Mouse (Mus musculus) erythroblast, embryonic 14.5 days (primary cell): ENCODE results near the gene Tmem209. TPM values are rescaled to one million over a fixed set of nuclear protein-coding genes. Genes with fewer than 3 reads are reported as not detected.

Experiments
- H3K27me3 ChIP-seq: 2 replicates; pipeline ENCODE4 v1.6.1; 2012; ENCODE audit warnings: inconsistent platforms; ENCODE audit not compliant: control insufficient read depth
- H3K36me3 ChIP-seq: 2 replicates; pipeline ENCODE4 v1.6.1; 2012; ENCODE audit warnings: mild to moderate bottlenecking, inconsistent platforms; ENCODE audit not compliant: control insufficient read depth
- H3K4me1 ChIP-seq: 2 replicates; pipeline ENCODE4 v1.6.1; 2012; ENCODE audit warnings: inconsistent platforms; ENCODE audit not compliant: control insufficient read depth
- H3K4me3 ChIP-seq: replicated peaks from 2 replicates; pipeline ENCODE3; 2012; ENCODE audit warnings: moderate library complexity, mild to moderate bottlenecking, inconsistent platforms
- H3K9me3 ChIP-seq: 2 replicates; pipeline ENCODE4 v1.6.1; 2012; ENCODE audit warnings: low read length, inconsistent platforms, mixed read lengths; ENCODE audit not compliant: control insufficient read depth
- GATA1 ChIP-seq: IDR thresholded peaks from 2 replicates; pipeline ENCODE4 v1.6.1; 2012; ENCODE audit warnings: low read length, inconsistent platforms, mixed read lengths
- TAL1 ChIP-seq: IDR thresholded peaks from 3 replicates; pipeline ENCODE4 v1.6.1; 2012; ENCODE audit warnings: low read length, inconsistent platforms, mixed read lengths
- polyA plus RNA-seq: library from polyadenylated mRNA; stranded (reverse); fragments of >175 nt; gene quantifications from 2 replicates; pipeline ENCODE4 v1.2.3, GENCODE M21; 2012

The Tmem209 gene
- 0.37 and 0.53 TPM in 2 replicates for polyA plus RNA-seq

DNA sequence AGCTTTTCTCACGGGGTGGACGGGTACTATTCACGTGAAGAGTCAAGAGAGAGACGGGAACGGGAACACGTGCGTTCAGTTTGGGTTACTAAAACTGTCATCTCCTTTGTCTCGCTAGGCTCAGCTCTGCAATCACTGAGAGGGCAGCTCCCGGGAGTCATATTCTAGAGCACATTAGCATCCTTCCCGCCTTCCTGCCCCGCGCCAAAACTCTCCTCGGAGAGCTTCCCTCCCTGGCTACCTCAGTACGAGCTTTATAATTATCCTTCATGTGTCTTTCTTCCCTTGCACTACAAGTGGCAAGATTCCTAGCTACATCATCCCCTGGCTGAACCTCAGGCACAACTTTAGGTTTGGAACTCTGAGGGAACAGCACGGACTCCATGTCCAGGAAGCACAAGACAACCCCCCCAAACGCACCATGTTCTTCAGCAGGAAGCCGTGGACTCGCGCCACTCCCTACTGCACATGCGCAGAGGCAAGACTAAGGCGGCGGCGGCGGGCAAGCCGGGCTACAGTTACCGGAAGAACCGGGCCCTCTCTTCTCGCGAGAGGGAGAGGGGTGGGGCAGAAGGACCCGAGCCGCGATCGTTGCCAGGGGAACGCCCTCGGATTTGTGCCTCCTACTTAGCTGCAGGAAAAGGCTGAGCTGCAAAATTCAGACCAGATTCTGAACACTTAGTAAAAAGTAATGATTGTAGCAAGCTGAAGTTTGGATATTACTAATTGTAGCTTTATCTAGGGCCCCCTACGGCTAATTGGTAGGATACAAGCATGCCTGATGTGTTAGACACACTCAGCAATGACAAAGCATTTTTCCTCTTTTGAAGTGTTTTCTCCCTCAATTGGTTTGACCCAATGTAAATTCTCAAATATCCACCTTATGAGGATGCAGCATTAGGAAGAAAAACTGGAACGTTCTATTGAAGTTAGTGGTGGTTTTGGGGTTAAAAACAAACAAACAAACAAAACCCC, at the start of gene Tmem209, which contains the start of gene Ssmem1:
TSS of gene Tmem209 (minus strand) at position 519 of the 975 bp plus-strand sequence.
TSS of gene Ssmem1 (plus strand) at position 585 of the 975 bp plus-strand sequence.
- TF ChIP-seq GATA1: no peak
- no peak for TF ChIP-seq TAL1
- H3K4me1 ChIP-seq: peaks cover 38% of the 10 kb centered on the region

DNA sequence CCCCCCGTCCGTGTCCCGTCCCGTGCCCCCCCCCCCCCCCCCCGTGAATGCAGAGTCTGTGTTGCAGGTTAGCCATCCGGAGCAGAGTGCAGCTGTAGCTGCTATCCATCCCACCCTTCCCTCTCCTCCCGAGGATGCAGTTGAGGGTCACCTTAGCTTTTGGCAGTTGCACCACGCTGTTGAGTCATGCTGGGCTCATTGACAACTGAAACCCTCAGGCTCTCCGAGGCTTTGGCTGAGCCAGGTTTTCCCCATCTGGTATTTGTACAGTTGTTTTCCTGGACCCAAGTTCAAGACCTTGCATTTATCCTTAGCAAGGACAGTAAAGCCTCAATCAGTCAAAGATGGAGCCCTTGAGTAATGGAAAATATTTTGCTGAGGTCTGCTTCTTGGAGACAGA, 46.5 kb upstream of the Tmem209 start:
- Histone ChIP-seq H3K27me3 (peaks cover 14% of the 10 kb centered on the region), H3K9me3 (no peaks in the 10 kb centered on the region), H3K36me3 (no peaks in the 10 kb centered on the region), H3K4me3 (no peak overlapping the region), H3K4me1 (no peaks in the 10 kb centered on the region)
- TF ChIP-seq TAL1 (no peak), GATA1 (no peak)

More for the DNA sequence above, at the start of gene Tmem209, which contains the start of gene Ssmem1:
- Histone ChIP-seq H3K4me3 (peak within 1 kb of the TSS; percentile 80), H3K9me3 (no peaks in the 10 kb centered on the region), H3K27me3 (no peaks in the 10 kb centered on the region), H3K36me3 (peaks cover 35% of the 10 kb centered on the region)

GRCm38 (mm10) chr6:30554621-30555170, 45.1 kb upstream of the Tmem209 start:
- Histone ChIP-seq H3K4me1 (no peaks in the 10 kb centered on the region), H3K9me3 (no peaks in the 10 kb centered on the region), H3K36me3 (no peaks in the 10 kb centered on the region), H3K27me3 (peaks cover 28% of the 10 kb centered on the region), H3K4me3 (no peak overlapping the region)
- no peak for TF ChIP-seq GATA1
- no peak for TF ChIP-seq TAL1

DNA sequence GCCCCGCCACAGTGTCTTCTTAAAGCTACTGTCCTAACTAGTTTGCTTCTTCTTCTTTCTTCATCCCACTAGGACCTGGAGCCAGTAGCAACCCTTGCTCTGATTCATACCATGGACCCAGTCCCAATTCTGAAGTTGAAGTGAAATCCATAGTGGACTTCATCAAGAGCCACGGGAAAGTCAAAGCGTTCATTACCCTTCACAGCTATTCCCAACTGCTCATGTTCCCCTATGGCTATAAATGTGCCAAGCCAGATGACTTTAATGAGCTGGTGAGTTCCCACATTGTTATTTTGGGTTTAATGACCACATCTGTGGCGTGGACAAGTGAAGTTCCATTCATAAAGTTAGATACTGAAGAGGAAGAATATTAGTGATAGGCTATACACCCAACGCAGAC, 44.5 kb upstream of the Tmem209 start:
- Histone ChIP-seq H3K36me3 (no peaks in the 10 kb centered on the region), H3K4me1 (no peaks in the 10 kb centered on the region), H3K9me3 (no peaks in the 10 kb centered on the region), H3K27me3 (peaks cover 34% of the 10 kb centered on the region), H3K4me3 (no peak overlapping the region)
- TF ChIP-seq TAL1 (no peak), GATA1 (no peak)

DNA sequence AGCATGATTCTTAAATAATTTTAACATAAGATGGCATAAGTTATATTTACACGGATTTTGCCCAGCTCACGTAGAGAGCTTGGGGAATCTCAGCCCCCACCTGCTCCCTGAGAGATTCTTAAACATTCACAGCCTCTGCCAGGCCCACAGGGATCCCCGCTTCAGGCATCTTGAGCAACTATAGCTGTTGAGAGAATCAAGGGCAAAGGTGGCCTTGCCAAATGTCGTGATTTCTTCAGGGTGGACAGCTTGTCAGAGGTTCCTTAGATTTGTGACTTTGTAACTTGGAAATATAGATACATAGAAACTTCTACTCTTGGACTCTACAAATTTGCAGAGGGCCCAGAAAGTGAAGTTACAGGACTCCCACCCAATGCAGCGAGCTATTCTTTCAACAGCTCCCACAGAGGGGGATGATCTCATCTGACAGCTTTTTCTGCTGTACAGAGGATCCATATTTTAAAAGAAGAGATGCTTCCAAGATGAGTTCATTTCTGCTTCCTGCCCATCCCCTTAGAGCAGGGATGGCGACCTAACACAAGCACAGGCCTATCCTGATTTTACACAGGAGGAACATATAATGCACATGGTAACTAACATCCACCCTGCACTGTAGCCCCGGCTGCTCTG, 43.9 kb upstream of the Tmem209 start:
- H3K27me3 ChIP-seq: peaks cover 40% of the 10 kb centered on the region
- no peaks in the 10 kb centered on the region for H3K9me3 ChIP-seq
- H3K36me3 ChIP-seq: no peaks in the 10 kb centered on the region
- no peak for TF ChIP-seq TAL1
- TF ChIP-seq GATA1: no peak
- H3K4me3 ChIP-seq: no peak overlapping the region
- H3K4me1 ChIP-seq: no peaks in the 10 kb centered on the region

DNA sequence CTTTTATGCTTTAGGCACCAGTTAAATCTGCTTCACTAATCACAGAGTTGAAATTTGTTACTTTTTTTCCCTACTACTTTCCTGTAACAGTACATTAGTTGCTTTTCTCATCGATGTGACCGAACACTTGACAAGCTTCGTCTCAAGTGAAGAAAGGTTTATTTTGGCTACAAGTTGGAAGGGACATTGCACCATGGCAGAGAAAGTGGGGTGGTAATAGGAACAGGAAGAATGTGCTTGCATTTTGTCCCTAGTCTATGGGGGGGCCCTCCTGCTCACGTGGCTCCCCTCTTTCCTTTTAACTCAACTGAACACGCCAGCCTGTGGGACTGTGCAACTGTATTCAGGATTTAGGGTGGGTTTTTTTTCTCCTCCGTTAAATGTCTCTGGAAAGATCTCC, 43.0 kb upstream of the Tmem209 start:
- peaks cover 49% of the 10 kb centered on the region for H3K27me3 ChIP-seq

DNA sequence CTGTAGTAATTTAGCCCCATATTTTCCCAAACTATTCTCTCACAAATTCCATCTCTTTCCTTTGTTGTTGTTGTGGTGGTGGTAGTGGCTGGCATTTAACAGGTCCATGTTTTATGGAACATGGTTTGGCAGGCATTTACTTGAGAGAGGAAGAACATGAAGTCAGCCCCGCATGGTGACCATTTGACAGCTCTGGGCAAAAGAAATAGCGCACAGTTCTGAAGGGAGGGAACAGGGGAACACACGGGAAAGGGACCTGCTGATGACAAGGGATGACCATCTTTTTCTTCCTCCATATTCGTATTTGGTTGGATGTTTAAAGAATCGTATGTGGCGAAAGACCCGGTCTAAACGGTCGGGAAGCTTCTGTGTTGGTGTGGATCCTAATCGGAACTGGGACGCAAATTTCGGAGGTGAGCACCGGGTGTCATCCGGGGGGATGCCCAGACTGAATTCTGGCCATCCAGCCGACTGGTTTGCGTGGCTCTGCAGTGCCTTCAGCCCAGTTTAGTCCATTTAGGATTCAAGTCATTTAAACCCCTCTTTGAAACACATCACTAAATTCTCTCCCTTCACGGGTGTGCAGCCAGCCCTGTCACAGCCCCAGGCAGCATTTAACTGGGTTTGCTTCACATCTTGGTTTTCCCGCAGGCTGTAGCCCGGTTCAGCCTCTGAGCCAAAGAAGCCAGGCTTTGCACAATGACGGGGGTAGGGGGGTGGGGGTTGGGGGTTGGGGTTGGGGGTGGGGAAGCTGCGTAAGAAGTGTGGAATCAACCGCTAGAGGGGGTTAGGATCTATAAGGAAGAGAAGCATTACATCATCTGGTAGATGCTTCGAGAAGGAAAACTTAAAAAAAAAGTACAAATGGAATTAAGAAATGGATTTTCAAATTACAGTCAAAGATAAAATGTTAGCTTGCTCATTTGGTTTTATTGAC, 42.3 kb upstream of the Tmem209 start:
- no peaks in the 10 kb centered on the region for H3K36me3 ChIP-seq
- H3K4me1 ChIP-seq: no peaks in the 10 kb centered on the region
- no peaks in the 10 kb centered on the region for H3K9me3 ChIP-seq
- no peak overlapping the region for H3K4me3 ChIP-seq
- TF ChIP-seq GATA1: no peak
- no peak for TF ChIP-seq TAL1
- H3K27me3 ChIP-seq: peaks cover 55% of the 10 kb centered on the region

More for the DNA sequence above, 43.0 kb upstream of the Tmem209 start:
- H3K4me1 ChIP-seq: no peaks in the 10 kb centered on the region
- H3K36me3 ChIP-seq: no peaks in the 10 kb centered on the region
- no peak overlapping the region for H3K4me3 ChIP-seq
- H3K9me3 ChIP-seq: no peaks in the 10 kb centered on the region
- TF ChIP-seq TAL1: no peak
- no peak for TF ChIP-seq GATA1

DNA sequence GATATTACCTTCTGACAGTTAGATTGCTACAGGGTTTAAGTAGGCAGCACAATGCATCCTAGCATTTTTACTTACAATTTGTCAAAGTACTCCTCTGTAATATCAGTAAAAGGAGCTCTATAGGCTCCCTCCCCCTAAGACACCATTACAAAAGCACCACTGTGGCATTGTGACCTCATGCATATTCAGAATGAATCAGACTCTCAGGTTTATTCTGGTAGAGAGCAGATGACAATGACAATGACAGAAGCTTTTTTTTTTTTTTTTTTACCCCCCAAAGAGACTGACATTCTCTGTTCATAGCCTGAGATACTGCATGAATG, 41.6 kb upstream of the Tmem209 start:
- peaks cover 62% of the 10 kb centered on the region for H3K27me3 ChIP-seq
- H3K36me3 ChIP-seq: no peaks in the 10 kb centered on the region
- TF ChIP-seq GATA1 (no peak), TAL1 (no peak)

More for the DNA sequence above, 41.6 kb upstream of the Tmem209 start:
- Histone ChIP-seq H3K4me3 (no peak overlapping the region), H3K4me1 (no peaks in the 10 kb centered on the region), H3K9me3 (no peaks in the 10 kb centered on the region)
